Mouse (Mus musculus): ENCODE data around the gene Hdgfl2.
"Not testable (repeated sequence)": the region's sequence is repeated elsewhere in the genome, so short reads cannot be mapped to it uniquely, and the experiment has no call there.

Gene Hdgfl2

DNA sequence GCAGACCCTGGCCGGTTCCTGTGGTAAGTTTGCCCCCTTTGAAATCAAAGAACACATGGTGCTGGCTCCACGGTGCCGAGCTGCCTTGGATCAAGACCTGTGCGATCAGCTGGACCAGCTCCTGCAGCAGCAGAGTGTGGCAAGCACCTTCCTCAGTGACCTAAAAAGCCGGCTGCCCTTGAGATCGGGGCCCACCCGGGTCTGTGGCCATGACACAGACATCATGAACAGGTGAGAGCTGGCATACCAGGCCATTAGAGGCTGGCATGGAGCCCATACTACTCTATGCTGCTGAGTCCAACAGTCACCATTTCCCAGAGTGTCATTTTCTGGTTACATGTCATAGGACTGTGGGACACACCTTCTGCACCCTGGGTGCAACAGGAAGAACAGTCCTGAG is 17.4 kb upstream of the Hdgfl2 start:
- no peak for DNase-seq (ENCODE audit: low spot score)

DNA sequence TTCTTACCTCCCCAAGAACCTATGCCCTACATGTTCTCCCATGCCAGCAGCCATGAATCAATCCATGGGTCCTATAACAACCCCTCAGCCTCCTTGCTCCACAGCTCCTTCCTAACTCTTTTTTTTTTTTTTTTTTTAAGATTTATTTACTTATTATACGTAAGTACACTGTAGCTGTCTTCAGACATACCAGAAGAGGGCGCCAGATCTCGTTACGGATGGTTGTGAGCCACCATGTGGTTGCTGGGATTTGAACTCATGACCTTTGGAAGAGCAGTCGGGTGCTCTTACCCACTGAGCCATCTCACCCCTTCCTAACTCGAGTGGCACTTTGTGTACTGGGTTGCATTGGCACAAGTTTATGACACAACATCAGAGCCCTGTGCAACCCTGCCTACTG is 13.7 kb upstream of the Hdgfl2 start:
- not testable (repeated sequence) for DNase-seq (ENCODE audit: low spot score)

DNA sequence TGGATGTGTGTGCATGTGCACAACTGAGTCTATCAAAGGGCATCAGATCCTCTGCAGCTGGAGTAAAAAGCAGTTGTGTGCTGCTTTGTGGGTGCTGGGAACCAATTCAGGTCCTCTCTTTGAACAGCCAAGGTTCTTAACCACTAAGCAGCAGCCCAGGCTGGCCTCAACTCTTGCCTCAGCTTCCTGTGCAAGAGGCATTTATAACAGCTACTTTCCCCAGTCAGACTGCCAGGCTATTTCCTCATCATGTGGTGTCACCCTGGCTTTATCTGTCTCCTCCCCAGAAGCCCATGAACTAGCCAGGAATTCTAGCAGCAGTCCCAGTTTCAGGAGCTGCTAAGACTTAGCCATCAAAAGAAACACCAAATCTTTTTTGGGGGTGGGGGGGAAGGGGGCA is 13.0 kb upstream of the Hdgfl2 start:
- no peak for DNase-seq (ENCODE audit: low spot score)

DNA sequence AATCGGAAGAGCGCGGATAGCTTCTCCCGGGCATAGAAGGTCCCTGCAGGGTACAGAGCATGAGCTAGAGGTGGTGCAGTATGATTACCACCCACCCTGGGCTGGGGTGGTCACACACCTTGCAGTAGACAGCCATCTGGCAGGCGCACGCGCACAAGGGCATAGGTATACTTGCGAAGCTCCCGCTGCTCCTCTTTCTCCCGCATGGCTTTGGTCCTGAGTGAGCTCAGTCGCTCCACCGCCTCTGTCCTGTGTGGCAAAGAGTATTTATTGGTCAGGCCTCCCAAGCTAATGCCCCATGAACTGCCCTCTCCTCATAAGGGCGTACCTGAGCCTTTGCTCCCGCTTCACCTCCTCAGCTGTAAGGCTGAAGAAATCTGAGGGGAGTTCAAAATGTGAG is 10.4 kb upstream of the Hdgfl2 start:
- DNase-seq (ENCODE audit: low spot score), result no peak

DNA sequence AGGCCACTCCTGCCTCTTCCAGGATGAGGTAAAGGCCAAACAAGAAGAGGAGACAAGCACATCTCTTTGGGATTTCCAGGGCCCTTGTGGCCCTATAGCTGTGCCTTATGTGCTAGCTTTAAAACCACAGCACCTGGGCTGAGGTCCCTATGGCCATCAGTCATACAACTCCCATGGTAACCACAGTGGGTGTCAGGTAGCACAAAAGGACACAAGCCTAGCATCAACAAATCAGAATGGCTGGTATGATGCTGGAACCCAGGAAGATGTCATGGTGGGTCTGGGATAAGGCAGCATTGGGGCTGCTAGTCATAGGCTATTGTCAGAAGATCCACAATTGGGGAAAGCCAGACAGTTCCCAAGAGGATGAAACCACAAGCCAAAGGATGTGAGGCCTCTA is 8.3 kb upstream of the Hdgfl2 start:
- no peak for DNase-seq (ENCODE audit: low spot score)

DNA sequence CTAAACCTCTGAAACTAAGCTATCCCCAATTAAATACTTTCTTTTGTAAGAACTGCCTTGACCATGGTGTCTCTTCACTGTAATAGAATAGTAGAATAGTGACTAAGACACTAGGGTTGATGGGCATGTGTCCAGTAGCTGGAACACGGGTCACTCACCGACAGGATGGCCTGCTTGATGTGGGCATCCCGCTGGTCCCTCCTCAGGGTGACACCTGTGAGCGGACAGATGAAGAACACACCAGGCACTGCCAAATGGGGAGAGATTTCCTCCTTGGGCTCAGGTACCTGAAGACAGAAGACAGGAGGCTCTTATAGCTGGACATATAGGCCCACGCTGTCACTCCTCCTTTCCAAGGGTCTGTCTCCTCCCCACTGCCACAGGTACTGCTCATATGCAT is 7.2 kb upstream of the Hdgfl2 start:
- DNase-seq (ENCODE audit: low spot score), result no peak

DNA sequence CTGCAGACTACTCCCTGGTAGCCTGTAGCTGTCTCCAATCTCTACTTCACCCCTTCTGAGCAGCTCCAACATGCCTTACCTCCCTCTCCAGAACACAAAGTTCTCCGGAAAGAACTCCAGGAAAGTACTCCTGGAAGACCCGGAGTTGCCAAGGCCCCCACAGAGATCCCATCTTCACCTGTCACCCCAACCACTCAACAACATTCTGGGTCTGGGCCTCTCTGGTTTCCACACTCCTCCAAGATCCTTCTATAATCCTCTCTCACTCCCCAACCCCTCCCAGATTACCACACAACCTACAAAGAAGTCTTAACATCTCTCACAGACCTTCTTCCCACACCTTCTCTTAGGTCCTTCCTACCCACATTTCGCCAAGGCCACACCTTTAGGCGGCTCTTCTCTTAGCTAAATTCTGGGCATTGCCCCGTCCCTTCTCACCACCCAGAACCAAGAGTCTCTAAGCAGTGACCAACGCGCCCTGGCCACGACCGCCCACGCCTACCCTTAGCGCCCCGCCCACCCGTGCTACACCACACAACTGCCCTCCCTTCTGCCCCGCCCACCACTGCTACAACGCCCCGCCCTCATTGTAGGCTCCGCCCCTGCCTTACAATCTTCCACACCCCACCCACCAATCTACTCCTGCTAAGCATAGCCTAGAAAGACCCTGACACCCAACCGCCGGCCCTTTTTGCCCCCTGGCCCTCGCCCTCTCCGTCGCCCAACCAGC is 5.2 kb upstream of the Hdgfl2 start:
- peak; percentile 88 for DNase-seq (ENCODE audit: low spot score)

DNA sequence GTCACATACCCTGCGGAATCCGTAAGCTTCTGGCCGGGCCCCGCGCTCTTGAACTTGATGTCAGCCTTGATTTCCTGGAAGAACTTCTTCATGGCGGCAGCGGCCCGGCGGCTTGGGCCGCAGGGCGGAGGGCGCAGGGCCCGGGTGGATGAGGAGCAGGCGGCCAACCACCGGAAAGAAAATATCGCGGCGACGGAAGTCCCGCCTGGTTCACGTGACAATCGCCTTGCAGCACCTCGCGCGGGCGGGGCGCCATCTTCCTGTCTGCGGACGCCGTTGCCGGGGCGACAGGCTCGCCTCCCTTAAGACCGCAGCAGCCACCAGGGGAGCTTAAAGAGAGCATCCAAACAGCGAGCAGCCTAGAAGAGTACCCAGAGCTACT is 4.6 kb upstream of the Hdgfl2 start, which contains the start of gene Ubxn6:
TSS of gene Ubxn6 (minus strand) at position 202 of the 382 bp plus-strand sequence.
- DNase-seq (ENCODE audit: low spot score), result peak; percentile 95

DNA sequence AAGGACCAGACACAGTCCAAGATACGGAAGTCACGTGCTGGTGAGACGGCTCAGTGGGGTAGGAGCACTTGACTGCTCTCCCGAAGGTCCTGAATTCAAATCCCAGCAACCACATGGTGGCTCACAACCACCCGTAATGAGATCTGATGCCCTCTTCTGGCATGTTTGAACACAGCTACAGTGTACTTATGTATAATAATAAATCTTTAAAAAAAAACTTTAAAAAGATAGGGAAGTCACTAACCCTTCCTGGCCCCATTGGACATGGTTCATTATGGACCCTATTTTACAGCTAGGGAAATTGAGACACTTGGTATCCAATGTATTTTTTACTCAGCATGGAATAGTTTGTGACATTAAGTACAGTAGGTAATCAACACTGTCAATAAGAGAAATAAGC is 1.9 kb upstream of the Hdgfl2 start:
- DNase-seq (ENCODE audit: low spot score), result no peak

DNA sequence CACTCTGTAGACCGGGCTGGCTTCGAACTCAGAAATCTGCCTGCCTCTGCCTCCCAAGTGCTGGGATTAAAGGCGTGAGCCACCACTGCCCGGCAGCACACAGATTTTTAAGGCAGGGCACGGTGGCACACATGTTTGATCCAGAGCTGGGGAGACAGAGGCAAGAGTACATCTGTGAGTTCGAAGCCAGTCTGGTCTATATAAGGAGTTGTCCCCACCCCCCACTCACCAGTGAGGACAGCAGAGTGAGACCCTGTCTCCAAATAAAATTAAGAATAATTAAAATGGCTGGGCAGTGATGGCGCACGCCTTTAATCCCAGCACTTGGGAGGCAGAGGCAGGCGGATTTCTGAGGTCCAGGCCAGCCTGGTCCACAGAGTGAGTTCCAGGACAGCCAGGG is 1.1 kb upstream of the Hdgfl2 start:
- DNase-seq (ENCODE audit: low spot score), result not testable (repeated sequence)

DNA sequence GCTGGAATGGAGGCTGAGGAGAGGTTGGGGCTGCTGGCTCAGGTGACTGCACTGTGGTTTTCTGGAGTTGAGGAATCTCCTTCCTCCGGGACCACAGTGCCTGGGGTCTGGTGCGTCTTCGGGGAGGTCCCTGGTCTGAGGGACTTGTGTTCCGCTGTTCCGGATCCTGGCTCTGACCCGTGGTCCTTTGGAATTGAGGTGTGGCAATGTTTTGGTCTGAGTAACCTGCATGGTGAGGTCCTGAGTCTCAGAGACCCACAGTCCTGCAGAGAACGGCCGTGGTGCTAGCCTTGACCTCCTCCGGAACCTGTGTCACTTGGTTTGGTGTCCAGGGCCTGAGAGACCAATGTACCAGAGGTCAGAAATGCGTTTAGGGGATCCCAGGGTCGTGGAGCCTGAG is 487 bp downstream of the Hdgfl2 start:
- peak; percentile 59 for DNase-seq (ENCODE audit: low spot score)

DNA sequence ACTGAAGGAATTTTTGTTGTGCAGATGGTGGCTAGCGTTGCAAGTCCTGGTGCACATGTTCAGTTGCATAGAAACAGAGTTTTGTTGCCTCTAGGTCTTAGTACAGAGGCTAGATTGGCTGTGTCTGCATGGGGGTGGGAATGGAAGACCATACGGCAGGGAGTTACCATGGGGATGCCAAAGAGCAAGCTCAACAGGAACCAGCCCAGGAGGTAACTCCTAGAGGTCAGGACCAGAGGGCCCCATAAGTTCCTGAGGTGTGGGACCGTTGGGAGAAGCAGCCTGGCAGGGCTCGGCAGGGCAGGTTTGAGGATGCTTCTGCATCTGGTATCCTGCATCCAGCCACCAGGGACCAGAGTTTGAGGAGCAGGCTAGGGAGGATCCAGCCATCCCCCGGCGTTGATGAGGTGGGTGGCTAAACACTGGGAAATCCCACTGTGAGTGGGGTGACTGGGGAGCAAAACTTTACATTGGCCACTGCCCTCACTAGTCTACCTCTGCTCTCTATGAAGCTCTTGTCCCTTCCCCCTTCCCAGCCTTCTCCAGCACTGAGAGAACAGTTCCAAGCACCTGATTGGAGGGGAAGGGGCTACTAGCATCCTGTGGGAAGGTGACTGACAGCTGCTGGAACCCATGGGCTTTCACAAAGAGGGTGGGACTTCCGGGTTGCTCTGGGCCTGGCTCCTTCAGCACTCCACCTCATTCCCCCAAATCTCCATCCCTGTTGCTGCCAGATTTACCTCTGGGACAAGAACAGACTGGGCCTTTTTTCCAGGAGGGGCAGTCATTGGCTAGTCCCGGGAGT is 1.5 kb downstream of the Hdgfl2 start:
- DNase-seq (ENCODE audit: low spot score), result peak; percentile 53

DNA sequence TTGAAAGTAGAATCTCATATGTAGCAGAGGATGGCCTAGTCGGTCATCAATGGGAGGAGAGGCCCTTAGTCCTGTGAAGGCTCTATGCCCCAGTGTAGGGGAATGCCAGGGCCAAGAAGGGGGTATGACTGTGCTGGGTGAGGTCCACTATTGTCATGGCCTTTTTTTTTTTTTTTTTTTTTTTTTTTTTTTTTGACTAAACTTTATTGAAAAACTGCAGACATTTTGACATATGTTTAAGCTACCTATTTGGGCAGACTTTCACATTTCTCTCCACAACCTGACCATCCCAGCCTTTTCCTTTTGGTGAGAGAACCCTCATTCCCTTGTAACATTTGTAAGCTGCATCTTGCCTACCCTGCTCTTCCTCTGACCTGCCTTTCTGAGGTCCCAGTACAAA is 12.9 kb downstream of the Hdgfl2 start:
- no peak for DNase-seq (ENCODE audit: low spot score)

DNA sequence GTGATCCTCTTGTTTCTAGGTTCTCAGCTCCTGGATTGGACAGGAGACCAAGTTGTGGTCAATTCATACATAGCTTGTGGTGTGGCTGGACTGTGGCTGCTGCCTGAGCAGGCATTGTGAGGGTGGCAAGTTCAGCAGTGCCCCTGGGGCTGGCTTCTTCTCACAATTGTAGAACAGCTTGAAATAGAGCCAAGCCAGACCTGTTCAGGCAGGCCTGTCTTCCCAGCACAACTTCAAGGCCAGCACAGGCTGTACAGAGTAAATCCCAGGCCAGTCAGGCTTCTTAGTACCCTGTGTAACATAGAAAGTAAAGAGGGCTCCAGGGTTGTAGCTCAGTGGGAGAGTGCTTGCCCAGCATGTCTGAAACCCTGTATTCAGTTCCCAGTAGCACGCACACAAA is 13.4 kb downstream of the Hdgfl2 start:
- peak; percentile 71 for DNase-seq (ENCODE audit: low spot score)

DNA sequence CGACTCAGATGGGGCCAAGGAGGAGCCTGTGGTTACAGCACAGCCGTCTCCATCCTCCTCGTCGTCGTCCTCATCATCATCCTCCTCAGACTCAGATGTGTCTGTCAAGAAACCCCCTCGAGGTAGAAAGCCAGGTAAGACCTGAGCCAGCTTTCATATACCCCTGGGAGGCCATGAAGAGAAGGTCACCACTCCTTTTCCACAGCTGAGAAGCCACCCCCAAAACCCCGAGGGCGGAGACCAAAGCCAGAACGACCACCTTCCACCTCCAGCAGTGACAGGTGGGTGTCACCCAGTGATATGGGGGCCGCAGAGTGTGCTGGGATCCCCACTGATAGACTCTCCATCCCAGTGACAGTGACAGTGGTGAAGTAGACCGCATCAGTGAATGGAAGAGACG is 17.4 kb downstream of the Hdgfl2 start:
- no peak for DNase-seq (ENCODE audit: low spot score)

DNA sequence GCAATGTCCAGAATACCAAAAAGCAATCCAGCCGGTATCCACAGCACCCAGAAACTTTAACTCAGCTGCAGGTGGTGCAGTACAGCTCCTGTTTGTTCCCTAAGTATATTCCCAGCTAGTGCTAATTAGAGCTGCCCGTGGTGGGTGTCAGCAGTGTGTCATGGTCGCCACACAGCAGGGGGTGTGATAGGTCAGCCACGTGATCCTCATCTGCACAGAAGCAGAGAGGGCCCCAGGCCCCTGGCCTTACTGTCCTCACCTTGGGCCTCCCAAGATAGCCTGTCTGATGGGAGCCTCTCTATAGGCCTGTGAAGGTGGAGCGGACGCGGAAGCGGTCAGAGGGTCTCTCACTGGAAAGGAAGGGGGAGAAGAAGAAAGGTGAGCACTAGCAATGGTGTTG is 18.7 kb downstream of the Hdgfl2 start:
- DNase-seq (ENCODE audit: low spot score), result no peak

DNA sequence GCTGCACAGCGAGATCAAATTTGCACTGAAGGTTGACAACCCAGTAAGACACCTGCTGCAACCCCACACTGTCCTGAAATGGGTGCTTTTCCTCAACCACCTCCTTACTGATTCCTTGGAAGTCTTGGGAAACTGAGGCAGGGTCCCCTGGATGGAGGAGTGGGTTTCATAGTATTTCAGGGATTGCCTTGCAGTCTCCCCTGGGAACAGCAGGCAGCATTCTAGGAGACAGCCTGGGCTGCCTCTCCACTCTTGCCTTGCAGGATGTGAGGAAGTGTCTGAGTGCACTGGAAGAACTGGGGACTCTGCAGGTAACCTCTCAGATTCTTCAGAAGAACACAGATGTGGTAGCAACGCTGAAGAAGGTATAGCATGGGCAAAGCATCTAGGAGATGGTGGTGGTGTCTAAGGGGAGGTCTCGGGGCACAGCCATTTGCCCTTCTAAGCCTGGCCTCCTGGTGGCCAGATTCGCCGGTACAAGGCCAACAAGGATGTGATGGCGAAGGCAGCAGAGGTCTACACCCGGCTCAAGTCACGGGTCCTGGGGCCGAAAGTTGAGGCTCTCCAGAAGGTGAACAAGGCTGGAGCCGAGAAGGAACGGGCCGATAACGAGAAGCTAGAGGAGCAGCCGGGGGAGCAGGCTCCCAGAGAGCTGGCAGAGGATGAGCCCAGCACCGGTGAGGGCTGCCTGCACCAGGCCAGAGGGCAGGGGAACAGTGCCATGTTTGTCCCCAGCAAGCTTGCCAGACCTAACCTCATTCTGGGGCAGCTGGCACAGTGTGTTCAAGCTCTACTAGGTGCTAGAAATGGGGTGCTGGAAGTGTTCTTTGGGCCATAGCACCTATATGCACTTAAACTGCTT is 19.5 kb downstream of the Hdgfl2 start:
- no peak for DNase-seq (ENCODE audit: low spot score)

DNA sequence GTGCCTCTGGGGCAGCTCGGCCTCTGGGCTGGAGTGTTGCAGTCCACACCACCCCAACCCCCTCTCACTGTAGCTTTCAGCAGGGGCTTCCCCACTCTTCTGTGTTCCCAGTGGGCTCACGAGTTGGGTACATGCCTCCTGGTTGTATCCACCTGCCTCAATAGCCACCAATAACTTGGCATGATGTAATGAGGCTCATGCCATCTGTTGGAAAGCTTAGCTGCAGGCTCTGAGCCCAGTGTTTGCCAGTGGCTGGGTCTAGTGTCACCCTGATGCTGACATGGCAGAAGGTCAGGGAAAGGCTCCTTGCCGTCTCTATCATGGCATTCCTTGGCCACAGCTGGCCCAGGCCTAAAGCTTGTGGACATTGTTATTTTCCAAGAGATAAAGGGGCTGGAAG is 21.4 kb downstream of the Hdgfl2 start:
- no peak for DNase-seq (ENCODE audit: low spot score)

DNA sequence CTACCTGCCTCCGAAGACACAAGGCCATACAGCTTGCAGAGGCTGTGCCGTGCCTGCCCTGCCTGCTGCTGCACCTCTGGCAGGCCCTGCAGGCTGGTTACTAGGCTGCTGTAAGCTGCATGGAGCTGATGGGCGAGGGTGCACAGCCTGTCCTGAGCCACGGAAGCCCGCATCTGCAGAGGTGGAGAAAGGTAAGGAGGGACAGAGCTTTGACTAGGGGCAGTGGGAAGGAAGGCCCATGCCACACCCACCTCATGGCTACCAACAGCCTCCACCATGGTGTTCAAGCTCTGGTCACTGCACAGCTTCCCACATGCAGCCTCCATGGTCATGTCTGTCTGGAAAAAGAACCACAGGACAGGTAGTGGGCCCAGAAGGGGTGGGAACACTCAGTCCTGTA is 22.7 kb downstream of the Hdgfl2 start:
- no peak for DNase-seq (ENCODE audit: low spot score)

DNA sequence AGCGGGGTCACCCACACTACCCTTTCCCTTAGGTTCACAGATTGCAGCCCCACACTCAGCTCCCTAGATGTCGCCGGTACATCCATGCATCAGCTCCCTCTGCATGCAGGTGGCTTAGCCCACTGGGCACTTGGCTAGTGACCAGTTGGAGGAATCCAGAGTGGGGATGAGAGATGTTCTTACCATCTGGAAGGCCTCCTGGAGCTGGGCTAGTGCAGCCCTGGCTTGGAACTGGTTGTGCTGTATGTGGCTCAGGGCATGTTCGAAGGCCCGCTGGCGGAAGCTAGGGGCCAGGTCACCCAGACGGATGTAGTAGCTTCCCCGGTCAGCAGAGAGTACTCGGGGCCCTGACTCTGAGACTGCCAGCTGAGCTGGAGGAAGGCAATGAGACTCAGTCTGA is 23.5 kb downstream of the Hdgfl2 start:
- DNase-seq (ENCODE audit: low spot score), result no peak

DNA sequence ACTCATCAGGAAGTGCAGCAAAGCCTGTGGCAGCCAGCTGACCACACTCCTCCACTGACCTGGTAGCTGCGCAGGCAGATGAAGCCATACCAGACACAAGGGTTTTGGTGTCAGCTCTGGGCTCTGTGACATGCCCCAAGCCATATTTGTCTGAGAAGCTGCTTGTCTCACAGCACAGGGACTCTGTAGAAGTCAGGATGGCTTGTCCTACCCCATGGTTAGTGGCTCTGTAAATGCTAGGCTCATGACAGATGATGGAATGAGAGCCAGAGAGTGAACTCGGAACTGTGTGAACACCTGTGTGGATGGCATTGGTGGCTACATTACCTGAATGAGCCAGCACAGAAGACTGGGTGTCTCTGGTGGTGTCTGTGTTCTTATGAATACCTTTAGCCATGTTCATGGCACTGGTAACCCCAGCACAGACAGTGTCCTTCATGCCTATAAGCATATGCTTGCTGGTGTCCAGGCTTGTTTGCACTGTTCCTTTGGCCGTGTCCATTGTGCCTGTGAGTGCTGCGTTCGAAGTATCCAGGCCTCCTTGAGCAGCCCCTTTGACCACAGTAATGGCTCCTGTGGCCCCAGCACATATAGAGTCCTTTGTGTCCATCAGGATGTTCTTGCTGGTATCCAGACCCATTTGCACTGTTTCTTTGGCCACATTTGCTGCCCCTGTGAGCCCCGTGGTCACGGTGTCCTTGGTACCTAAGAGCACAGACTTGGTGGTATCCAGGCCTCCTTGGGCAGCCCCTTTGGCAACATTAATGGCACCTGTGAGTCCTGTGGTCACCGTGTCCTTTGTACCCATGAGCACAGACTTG is 24.2 kb downstream of the Hdgfl2 start:
- DNase-seq (ENCODE audit: low spot score), result no peak

DNA sequence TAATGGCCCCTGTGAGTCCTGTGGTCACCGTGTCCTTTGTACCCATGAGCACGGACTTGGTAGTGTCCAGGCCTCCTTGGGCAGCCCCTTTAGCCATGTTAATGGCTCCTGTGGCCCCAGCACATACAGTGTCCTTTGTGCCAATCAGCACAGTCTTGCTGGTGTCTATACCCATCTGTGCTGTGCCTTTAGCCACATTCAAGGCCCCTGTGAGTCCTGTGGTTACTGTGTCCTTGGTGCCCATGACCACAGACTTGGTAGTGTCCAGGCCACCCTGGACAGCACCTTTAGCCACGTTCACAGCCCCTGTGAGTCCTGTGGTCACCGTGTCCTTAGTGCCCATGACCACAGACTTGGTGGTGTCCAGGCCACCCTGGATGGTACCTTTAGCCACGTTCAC is 25.4 kb downstream of the Hdgfl2 start:
- DNase-seq (ENCODE audit: low spot score), result not testable (repeated sequence)
